Mouse (Mus musculus) heart, embryonic 14.5 days (tissue): Measurements from ENCODE around the gene Slc35a2. TPM values are rescaled to one million over a fixed set of nuclear protein-coding genes. Genes with fewer than 3 reads are reported as not detected.

Experiments
- ATAC-seq: fragments of 200-750 bp; cut with Nextera tagmentation; 2 replicates; pipeline ENCODE4 v1.8.0; 2017; ENCODE audit warnings: low read depth, moderate TSS enrichment; ENCODE audit not compliant: insufficient number of reproducible peaks, insufficient read depth, low FRiP score
- H3K27ac ChIP-seq, 2 experiments: fragments of 200-500 bp in 1 of 2; fragments of 300-500 bp in 1 of 2; sonication (generic) in 1 of 2; replicated peaks in 1 of 2; 2 replicates each; pipeline ENCODE4 v1.5.1; 2012 to 2014; ENCODE audit warnings: low read depth in 2 of 2, low read length in 2 of 2, control low read depth in 1 of 2, mild to moderate bottlenecking in 1 of 2, mixed read lengths in 1 of 2; ENCODE audit not compliant: control insufficient read depth in 1 of 2, insufficient read depth in 1 of 2
- H3K27me3 ChIP-seq: fragments of 300-500 bp; sonication (generic); 2 replicates; pipeline ENCODE4 v1.6.1; 2014; ENCODE audit warnings: mild to moderate bottlenecking, low read length, control low read depth; ENCODE audit not compliant: control insufficient read depth, insufficient read depth
- H3K36me3 ChIP-seq: fragments of 300-500 bp; sonication (generic); 2 replicates; pipeline ENCODE4 v1.6.1; 2014; ENCODE audit warnings: mild to moderate bottlenecking, control low read depth, low read length, mixed read lengths; ENCODE audit not compliant: control insufficient read depth, insufficient read depth
- H3K4me1 ChIP-seq, 2 experiments: fragments of 200-500 bp in 1 of 2; fragments of 300-500 bp in 1 of 2; sonication (generic) in 1 of 2; 2 replicates each; pipeline ENCODE4 v1.6.1; 2012 to 2014; ENCODE audit warnings: low read length in 2 of 2, control low read depth in 1 of 2, mixed read lengths in 1 of 2; ENCODE audit not compliant: control insufficient read depth in 2 of 2, insufficient read depth in 2 of 2
- H3K4me2 ChIP-seq: fragments of 300-500 bp; sonication (generic); 2 replicates; pipeline ENCODE4 v1.6.1; 2014; ENCODE audit warnings: mild to moderate bottlenecking, low read length
- H3K4me3 ChIP-seq, 2 experiments: fragments of 200-500 bp in 1 of 2; fragments of 300-500 bp in 1 of 2; sonication (generic) in 1 of 2; 2 replicates each; pipeline ENCODE4 v1.5.1; 2012 to 2014; ENCODE audit warnings: low read length in 2 of 2, mild to moderate bottlenecking in 2 of 2, control low read depth in 1 of 2, low read depth in 1 of 2, moderate library complexity in 1 of 2; ENCODE audit not compliant: control insufficient read depth in 1 of 2, insufficient read depth in 1 of 2
- H3K9ac ChIP-seq: fragments of 300-500 bp; sonication (generic); 2 replicates; pipeline ENCODE4 v1.6.1; 2014; ENCODE audit warnings: mild to moderate bottlenecking, low read length
- H3K9me3 ChIP-seq: fragments of 300-500 bp; sonication (generic); 2 replicates; pipeline ENCODE4 v1.6.1; 2016; ENCODE audit warnings: low read length, control low read depth; ENCODE audit not compliant: control insufficient read depth
- WGBS: fragments of 180-500 bp; shearing (Covaris S2); extraction: QIAGEN DNeasy Blood & Tissue Kit; methylation state at CpG from one replicate; pipeline ENCODE4 v1.1.7; 2014; 5-methylcytosine and 5-hydroxymethylcytosine counted together
- polyA plus RNA-seq: library from polyadenylated mRNA; unstranded; fragments of >200 nt; fragmentation: Nextera tagmentation; extraction: Ambion mirVana; gene quantifications from 2 replicates; pipeline ENCODE4 v1.2.1, GENCODE M21; 2014

The Slc35a2 gene
- polyA plus RNA-seq, 1 experiment from 2014 or later, result 18.3 TPM

DNA sequence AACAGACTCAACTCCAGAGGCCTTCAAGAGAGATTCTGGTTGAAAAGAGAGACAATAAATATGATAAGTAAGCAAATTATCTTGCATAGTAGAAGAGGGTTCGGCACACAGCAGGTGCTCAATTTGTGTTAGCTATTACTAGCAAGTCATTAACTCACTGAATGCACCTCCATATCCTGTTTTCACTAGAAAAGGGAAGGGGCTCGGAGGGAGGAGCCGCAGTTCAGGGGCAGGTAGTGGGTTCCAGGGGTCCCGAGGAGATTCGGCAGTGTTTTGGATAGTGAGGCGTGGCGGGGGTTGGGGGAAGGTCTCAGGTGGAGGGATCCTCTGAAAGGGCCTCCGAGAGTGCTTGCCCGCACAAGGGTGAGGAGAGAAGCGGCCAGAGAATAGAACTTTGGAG, 43.3 kb downstream of the Slc35a2 start:
- Histone ChIP-seq H3K36me3 (peaks cover 20% of the 10 kb centered on the region; the same call in 1 of the 2 replicates), H3K4me3 (no peak overlapping the region), H3K4me1 (no peaks in the 10 kb centered on the region), H3K9ac (no peak overlapping the region), H3K9me3 (no peaks in the 10 kb centered on the region), H3K27ac (no peak overlapping the region), H3K4me2 (peak overlapping the region; percentile 34; the same call in 1 of the 2 replicates), H3K27me3 (peaks cover 60% of the 10 kb centered on the region)
- ATAC-seq, result no peak
- WGBS, result 25% methylated on average over 10 of the region's 10 CpGs

- WGBS, result 17% methylated on average over 18 of the region's 19 CpGs
- H3K27me3 ChIP-seq, result peaks cover 48% of the 10 kb centered on the region
Observed at GRCm38 (mm10) chrX:7928270-7928790, 44.5 kb downstream of the Slc35a2 start, which contains the start of gene Eras. TSS of gene Eras (minus strand) at chrX:7928607.

GRCm38 (mm10) chrX:7936874-7937273, 53.0 kb downstream of the Slc35a2 start:
- Histone ChIP-seq H3K4me3 (no peak overlapping the region), H3K9me3 (no peaks in the 10 kb centered on the region), H3K9ac (no peak overlapping the region), H3K4me2 (no peak overlapping the region), H3K36me3 (peaks cover 59% of the 10 kb centered on the region), H3K4me1 (no peaks in the 10 kb centered on the region), H3K27ac (no peak overlapping the region), H3K27me3 (no peaks in the 10 kb centered on the region)
- no peak for ATAC-seq
- 40% methylated on average over 11 of the region's 11 CpGs for WGBS

More at GRCm38 (mm10) chrX:7928270-7928790, 44.5 kb downstream of the Slc35a2 start, which contains the start of gene Eras:
- Histone ChIP-seq H3K27ac (no peak within 1 kb of the TSS), H3K4me2 (peak within 1 kb of the TSS; percentile 34), H3K9ac (no peak within 1 kb of the TSS), H3K4me3 (no peak within 1 kb of the TSS), H3K36me3 (peaks cover 28% of the 10 kb centered on the region; the same call in 1 of the 2 replicates), H3K9me3 (no peaks in the 10 kb centered on the region), H3K4me1 (no peaks in the 10 kb centered on the region)
- no peak for ATAC-seq

DNA sequence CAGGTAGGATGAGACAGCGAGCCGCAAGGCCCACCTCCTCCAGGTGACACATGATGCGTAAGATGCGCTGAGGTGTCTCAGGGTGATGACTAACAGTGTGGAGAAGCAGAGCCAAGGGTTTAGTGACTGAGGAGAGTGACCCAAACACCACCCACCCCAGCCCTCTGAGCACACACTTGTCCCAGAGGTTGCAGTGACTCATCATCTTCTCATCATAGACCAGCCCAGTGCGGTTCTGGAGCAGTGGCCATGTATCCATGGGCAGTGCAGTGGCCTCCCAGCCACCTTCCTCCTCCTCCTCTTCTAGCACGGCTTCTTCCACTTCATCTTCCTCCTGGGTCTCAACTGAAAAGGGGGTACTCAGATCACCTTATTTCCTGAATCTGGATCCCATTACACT, 53.8 kb downstream of the Slc35a2 start:
- no peaks in the 10 kb centered on the region for H3K27me3 ChIP-seq
- H3K27ac ChIP-seq, result no peak overlapping the region
- H3K4me3 ChIP-seq, result no peak overlapping the region
- no peak for ATAC-seq
- no peak overlapping the region for H3K4me2 ChIP-seq
- H3K9me3 ChIP-seq, result no peaks in the 10 kb centered on the region
- H3K4me1 ChIP-seq, result no peaks in the 10 kb centered on the region
- 86% methylated on average over 6 of the region's 6 CpGs for WGBS
- no peak overlapping the region for H3K9ac ChIP-seq
- H3K36me3 ChIP-seq, result peaks cover 56% of the 10 kb centered on the region

Other genes with a start within 250 kb of the Slc35a2 start
- 0.24 and 2.0 TPM in 2 replicates for gene Syp, start 245.6 kb upstream of the Slc35a2 start, polyA plus RNA-seq
- gene Prickle3, start 226.8 kb upstream of the Slc35a2 start, polyA plus RNA-seq, result 6.2 and 7.8 TPM in 2 replicates
- 194 and 196 TPM in 2 replicates for gene Plp2, start 212.6 kb upstream of the Slc35a2 start, polyA plus RNA-seq
- gene Magix, start 202.8 kb upstream of the Slc35a2 start, polyA plus RNA-seq, result 0.54 and 0.74 TPM in 2 replicates
- gene Gpkow, start 186.9 kb upstream of the Slc35a2 start, polyA plus RNA-seq, result 33.5 TPM in 2 replicates
- gene Wdr45, start 169.7 kb upstream of the Slc35a2 start, polyA plus RNA-seq, result 18.5 and 24.0 TPM in 2 replicates
- not detected in 2 replicates for gene Gm45208, start 161.8 kb upstream of the Slc35a2 start, polyA plus RNA-seq
- 36.3 and 40.8 TPM in 2 replicates for gene Praf2, start 155.6 kb upstream of the Slc35a2 start, polyA plus RNA-seq
- gene Ccdc120, start 133.1 kb upstream of the Slc35a2 start, polyA plus RNA-seq, result 4.7 and 5.9 TPM in 2 replicates
- 13.1 and 14.5 TPM in 2 replicates for gene Tfe3, start 121.5 kb upstream of the Slc35a2 start, polyA plus RNA-seq
- 25.0 and 26.6 TPM in 2 replicates for gene Gripap1, start 94.3 kb upstream of the Slc35a2 start, polyA plus RNA-seq
- 1.8 and 1.9 TPM in 2 replicates for gene Kcnd1, start 61.7 kb upstream of the Slc35a2 start, polyA plus RNA-seq
- 16.2 and 19.9 TPM in 2 replicates for gene Otud5, start 42.7 kb upstream of the Slc35a2 start, polyA plus RNA-seq
- gene Pim2, start 5.8 kb upstream of the Slc35a2 start, polyA plus RNA-seq, result 3.8 and 4.9 TPM in 2 replicates
- gene Pqbp1, start 15.2 kb downstream of the Slc35a2 start, polyA plus RNA-seq, result 61.9 and 65.1 TPM in 2 replicates
- 132 and 159 TPM in 2 replicates for gene Timm17b, start 15.3 kb downstream of the Slc35a2 start, polyA plus RNA-seq
- not detected in 2 replicates for gene Gm10491, start 23.8 kb downstream of the Slc35a2 start, polyA plus RNA-seq
- not detected in 2 replicates for gene Gm10490, start 25.5 kb downstream of the Slc35a2 start, polyA plus RNA-seq
- gene Pcsk1n, start 35.8 kb downstream of the Slc35a2 start, polyA plus RNA-seq, result 0.09 and 0.63 TPM in 2 replicates
- gene Eras, start 44.6 kb downstream of the Slc35a2 start, polyA plus RNA-seq, result not detected in 2 replicates
- gene Hdac6, start 63.9 kb downstream of the Slc35a2 start, polyA plus RNA-seq, result 25.3 and 26.5 TPM in 2 replicates
- 0.24 and 0.54 TPM in 2 replicates for gene Gata1, start 94.0 kb downstream of the Slc35a2 start, polyA plus RNA-seq
- not detected in 2 replicates for gene Glod5, start 134.5 kb downstream of the Slc35a2 start, polyA plus RNA-seq
- 28.4 and 28.9 TPM in 2 replicates for gene Suv39h1, start 190.7 kb downstream of the Slc35a2 start, polyA plus RNA-seq
- gene Was, start 206.5 kb downstream of the Slc35a2 start, polyA plus RNA-seq, result 0.24 and 0.54 TPM in 2 replicates
- gene Wdr13, start 248.9 kb downstream of the Slc35a2 start, polyA plus RNA-seq, result 22.7 and 26.0 TPM in 2 replicates